Mouse (Mus musculus): ENCODE results near the gene Nexn.

DNA sequence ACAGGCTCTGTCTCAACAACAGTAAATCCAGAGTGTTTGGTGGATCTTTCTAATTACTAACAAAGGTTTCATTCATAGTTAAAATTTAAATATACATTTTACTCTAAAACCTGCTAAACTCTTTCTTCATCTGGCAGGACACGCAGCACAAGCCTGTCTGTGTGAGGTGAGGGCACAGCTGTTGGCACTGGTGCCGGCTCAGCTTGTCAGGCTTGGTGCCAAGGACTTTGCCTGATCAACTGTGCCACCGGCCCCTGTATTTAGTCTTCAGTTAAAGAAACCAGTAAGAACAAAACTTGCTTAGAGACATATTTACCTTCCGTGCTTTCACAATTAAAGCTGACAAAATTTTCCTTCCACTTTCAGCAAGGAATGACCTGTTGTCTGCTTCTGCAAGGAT lies 22.6 kb upstream of the Nexn start:
- TF ChIP-seq CTCF (IDR thresholded peaks at IDR 0.05; ENCODE audit: low read depth) (no peak), EP300 (IDR thresholded peaks at IDR 0.05; ENCODE audit: low read depth) (no peak)

All from heart, postnatal 0 days (tissue).